Mouse (Mus musculus): ENCODE measurements at regions not wholly inside any gene's neighbourhood (a gene's known extent, or its start where the extent isn't known, plus 50 kb on each side); places are given as distances from the start of the nearest gene placed in this dataset.

DNA sequence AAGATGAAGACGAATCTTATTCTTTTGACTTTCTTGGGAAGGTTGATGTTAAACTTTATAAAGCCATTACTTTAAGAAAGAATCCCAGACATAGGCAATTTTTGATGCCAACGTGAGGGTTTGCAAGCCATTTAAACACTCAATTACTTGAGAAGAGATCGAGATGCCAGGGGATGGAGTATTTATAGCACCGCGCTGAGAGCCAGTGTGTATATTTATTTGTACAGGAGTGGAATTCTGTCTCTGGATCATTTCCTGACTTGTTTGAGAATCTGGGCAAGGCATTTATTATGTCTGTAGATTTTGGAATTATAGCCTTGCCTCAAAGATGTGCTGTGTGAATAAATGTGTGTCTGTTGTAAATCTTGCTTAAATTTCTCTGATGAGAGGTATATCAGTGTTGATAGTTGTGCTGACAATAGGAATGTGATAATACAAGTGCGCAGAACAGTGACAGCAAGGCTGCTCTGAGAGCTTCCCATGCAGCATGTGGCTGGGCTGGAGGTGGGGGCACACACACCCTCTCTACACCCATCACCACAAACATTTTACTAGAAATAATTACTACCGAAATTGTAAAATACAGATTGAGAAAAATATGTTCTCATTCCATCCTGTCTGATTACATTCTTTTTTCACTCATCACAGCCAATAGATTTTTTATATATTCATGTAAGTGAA, 58.6 kb upstream of the Eif4g2 start:
- DNase-seq (ENCODE audit: extremely low read depth, insufficient read length, low spot score) = no peak

DNA sequence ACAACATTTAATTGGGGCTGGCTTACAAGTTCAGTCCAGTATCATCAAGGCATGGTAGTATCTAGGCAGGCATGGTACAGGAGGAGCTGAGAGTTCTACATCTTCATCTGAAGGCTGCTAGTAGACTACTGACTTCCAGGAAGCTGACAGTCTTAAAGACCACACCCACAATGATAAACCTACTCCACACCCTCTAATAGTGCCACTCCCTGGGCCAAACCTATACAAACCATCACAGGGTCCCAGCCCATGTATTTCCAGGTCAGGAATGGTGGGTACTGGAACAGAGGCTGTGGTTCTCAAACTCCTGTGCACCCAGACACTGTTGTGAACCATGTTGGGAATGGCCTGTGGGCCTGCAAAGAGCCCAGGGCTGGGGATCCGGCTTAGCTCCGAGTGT, 55.2 kb upstream of the Eif4g2 start:
- no peak for DNase-seq (ENCODE audit: extremely low read depth, insufficient read length, low spot score)

DNA sequence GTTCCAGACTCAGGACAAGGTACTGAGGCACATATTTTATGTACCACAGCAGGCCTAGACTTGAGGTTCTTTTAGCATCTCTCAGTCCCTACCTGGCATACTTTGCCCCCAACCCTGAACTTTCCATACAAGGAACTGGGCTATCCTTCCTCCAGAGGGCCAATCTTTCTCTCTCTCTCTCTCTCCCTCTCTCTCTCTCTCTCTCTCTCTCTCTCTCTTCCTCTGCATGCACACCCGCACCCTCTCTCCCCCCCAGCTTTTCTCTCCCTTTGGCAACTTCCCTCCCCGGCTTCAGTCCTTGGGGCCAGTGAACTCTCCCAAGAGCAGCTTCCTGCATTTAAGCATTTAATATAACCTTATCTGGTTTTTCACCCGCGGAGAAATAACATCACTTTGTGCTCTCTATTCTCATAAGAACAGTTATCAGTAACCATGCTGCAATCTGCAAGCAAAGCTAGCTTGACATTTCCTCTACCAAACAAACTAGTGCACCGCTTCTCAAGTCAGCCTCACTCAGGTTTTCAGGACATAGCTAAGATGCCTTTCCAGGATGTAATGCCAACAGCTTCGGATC, 53.3 kb upstream of the Eif4g2 start:
- DNase-seq (ENCODE audit: extremely low read depth, insufficient read length, low spot score) = no peak

DNA sequence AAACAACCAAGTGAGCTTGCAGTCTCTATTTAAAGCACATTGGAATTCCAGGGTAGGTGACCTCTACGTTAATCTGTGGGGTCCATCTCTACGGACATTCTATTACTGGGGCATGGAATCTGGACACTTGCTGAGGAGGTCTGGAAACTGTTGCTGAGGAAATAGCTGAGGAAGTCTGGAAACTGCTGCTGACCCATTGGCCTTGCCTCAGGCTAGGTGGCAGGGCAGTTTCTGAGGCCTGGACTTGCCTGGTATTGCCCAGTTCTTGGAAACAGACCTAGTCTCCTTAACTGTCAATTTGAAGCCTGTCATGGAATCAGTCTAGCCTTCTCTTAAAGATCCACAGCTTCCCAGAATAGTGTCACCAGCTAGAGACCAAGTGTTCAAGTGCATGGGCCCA, 51.7 kb upstream of the Eif4g2 start:
- DNase-seq (ENCODE audit: extremely low read depth, insufficient read length, low spot score) = no peak

Measured in 3134 (cell line).